Mouse (Mus musculus) layer of hippocampus, adult 9-11 months (tissue): ENCODE measurements around the gene Pipox.

ENCODE experiments used
- DNase-seq: peaks from one replicate; pipeline ENCODE4 v3.0.0; 2022

The Pipox gene

DNA sequence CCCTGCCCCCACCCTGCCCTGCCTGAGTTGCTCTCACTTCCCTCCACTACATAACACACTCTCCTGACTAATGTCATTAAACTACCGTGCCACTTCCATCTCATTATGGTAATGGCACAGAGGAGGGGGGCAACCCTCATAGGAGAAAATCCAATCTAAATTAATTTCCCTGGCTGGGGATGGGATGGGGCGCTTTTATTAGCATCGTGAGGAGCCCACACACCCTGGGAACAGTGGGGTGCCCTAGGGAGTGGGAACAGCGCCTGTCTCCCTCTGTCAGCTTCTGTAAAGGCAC lies 50.0 kb downstream of the Pipox start:
- DNase-seq: no peak

DNA sequence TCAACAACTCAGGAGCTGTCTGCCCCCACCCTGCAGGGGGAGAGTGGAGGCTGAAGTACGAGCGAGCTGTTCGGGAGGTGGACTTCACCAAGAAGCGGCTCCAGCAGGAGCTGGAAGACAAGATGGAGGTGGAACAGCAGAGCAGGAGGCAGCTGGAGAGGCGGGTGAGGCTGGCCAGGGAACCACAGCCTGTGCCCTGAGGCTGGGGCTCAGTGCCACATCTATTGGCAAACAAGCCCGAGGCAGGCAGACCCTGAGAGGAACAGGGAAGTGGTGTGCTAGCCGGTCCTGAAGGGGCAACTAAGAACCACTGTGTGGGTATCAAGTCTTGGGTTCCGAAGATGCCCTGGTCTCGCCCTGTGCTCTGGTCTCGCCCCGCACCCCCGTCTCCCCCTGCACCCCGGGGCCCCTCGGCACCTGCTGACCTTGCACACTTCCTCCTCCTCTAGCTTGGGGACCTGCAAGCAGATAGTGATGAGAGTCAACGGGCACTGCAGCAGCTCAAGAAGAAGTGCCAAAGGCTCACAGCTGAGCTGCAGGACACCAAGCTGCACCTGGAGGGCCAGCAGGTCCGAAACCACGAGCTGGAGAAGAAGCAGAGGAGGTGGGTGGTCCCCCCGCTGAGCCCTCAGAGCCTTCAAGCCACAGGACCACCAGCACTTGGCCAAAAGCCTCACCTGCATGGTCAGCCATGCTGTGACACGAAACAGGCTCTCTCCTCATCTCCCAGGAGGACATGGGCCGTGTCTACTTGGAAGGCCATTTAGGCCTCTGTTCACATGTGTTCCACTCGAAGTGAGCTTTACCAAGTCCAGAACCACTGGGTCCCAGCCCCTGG lies 50.6 kb downstream of the Pipox start:
- DNase-seq: no peak

DNA sequence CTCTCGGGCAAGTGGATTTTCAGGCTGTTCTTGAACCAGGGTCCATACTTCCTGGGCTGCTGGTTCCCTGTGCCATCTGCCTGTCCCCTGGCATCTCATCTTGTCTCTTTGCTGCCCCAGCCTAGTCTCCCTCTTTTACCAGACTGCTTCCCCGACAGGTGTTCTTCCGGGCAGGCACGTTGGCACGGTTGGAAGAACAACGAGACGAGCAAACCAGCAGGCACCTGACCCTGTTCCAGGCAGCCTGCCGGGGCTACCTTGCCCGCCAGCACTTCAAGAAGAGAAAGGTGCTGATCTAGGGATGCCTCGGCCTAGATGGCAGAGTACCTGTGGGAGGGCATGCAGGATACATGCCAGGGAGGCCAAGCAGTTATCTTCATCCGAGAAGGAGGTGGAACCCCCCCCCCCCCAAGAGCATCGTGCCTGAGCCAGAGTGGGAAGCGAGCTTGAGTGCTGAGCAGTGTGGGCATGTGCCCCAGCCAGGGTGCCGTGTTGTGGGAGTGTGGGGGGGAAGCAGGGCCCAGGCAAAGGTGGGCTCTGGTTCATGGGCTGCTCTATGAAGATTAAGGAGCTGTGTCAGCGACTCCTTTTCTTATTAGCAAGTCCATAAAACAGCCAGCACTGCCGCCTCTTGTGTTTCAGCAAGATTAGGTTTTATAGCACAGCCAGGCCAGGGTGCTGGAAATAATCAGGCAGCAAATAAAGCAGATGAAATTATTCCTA lies 53.2 kb downstream of the Pipox start:
- no peak for DNase-seq

DNA sequence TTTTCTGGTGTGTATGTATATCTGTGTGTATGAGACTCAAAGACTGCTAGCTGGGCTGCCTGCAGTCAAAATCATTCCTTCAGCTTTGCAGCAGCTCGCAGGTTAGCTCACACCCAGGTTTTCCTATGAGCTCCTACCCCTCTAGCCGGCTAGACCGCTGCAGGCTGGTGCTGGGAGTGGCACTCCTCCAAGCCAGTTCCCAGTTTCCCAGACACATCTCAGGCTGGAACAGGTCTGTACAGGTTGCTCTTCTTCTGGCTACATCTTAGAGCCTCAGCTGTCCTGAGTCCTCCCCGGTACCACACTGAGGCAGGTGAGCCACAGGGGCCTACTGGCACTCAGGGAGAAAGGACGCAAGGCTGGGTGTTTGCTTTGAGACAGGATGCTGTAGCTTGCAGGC lies 56.0 kb downstream of the Pipox start:
- DNase-seq: no peak

DNA sequence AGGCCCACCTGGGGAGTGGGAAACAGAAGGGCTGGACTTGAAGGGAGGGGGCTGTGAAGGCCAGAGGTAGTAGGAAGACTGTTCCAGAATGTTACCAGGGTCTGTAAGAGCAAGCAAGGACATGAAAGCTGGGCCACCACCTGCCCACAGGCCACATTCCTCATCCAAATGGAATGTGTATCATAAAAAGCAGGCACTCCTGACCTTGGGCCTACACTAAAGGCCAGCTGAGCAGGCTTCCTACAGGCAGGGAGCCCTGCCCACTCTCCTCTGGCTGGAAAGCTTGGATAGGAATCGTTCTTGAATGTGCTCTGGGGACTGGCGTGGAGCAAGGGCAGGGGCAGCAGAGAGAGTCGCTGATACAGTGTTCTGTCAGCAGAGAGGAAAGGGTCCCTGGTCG lies 57.1 kb downstream of the Pipox start:
- DNase-seq: no peak

DNA sequence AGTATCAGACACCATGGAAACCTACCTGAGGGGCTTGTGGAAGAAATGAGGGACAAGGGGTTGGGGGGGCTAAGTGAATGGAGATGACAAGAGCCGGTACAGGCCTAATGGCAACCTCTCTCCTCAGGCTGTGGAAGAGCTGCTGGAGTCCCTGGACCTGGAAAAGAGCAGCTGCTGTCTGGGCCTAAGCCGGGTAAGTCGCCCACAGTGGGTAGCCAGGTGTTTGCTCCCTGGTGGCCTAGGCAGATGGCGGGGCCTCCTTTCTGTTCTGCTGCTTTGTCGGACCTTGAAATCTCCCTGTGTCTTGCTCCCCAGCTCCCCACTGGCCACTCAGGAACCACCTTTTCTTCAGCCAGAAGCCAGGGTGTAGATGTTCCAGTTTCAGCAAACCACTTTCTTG lies 57.6 kb downstream of the Pipox start:
- DNase-seq: no peak

DNA sequence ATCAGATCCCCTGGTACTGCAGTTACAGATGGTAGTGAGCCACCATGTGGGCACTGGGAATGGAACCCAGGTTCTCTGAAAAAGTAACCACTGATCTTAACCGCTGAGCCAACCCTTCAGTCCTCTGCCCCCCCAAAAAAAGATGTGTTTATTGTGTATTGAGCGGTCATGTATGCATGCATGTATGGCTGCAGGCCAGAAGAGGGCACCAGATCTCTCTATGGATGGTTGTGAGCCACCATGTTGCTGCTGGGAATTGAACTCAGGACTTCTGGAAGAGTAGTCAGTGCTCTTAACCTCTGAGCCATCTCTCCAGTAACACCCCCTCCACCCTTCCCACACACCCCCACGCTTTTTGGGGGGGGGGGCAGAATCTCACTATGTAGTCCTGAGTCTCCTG lies 58.8 kb downstream of the Pipox start:
- DNase-seq: no peak

DNA sequence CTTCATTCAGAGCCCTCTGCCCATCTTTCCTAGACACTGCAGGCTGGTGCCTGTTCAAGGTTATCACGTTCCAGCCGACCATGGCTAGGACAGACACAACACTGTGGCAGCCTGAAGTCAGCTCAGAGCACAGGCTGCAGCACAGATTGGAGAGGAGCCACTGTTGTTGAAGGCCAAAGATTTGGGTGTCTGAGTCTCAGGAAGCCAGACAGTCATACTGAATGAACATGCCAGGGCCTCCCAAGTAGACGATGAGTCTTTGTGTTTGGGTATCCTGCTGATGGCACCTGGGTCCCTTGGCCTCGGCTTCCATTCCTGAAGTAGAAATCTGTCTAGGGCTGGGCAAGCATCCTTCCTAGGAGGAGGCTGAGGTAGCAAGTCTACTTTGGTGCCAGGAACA lies 61.4 kb downstream of the Pipox start:
- no peak for DNase-seq

DNA sequence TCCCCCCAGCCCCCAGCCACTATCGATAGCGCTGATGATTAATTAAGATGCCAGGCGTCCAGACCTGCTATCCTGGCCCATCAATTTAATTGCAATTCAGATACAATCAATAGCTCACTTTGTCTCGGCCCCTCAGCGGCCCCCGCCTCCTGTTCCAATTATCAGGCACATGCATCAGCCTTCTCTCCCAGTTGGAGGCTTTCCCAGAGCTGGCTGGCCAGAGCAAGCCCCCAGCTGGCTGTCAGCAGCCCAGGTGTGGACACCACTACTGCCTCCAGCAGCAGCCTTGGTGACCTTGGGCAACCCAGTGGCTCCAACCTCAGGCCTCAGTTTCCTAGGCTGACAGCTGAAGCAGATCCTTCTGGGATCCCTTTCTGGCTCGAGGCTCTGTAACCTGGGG lies 63.0 kb downstream of the Pipox start:
- DNase-seq: no peak
